Comparison of ENCODE assay signal across 8 mouse cellular contexts in genomic region chr4:138793276-138793675, GRCm38 (mm10). TPM values are rescaled to one million over a fixed set of nuclear protein-coding genes. Genes with fewer than 3 reads are reported as not detected.
DNase-seq lines count a peak whose midpoint lies in the region; ATAC-seq lines count a peak whose summit lies in the region.
"Had no signal": no experiment of that assay in that cellular context is flagged by ENCODE, and none has a peak within 500 bp of the region (broad histone marks: within the 10 kb centered on the region; RNA-seq: fewer than 3 reads in every experiment).

No protein-coding gene starts in this region.

- no peak overlapping the region for H3K4me2 ChIP-seq in limb, embryonic 11.5 days (ENCODE audit: low read depth, severe bottlenecking)
- no peak overlapping the region for H3K4me2 ChIP-seq in intestine, embryonic 16.5 days (ENCODE audit: low read depth, low read length)
- H3K4me2 ChIP-seq in lung, embryonic 16.5 days (ENCODE audit: low read depth, low read length): no peak overlapping the region
- H3K4me2 ChIP-seq: lung, embryonic 15.5 days had no signal

- no peaks in the 10 kb centered on the region for H3K36me3 ChIP-seq in limb, embryonic 11.5 days (ENCODE audit: control insufficient read depth, insufficient read depth, low read length)
- H3K36me3 ChIP-seq in limb, embryonic 10.5 days: no peaks in the 10 kb centered on the region
- no peaks in the 10 kb centered on the region for H3K36me3 ChIP-seq in intestine, embryonic 16.5 days (ENCODE audit: control insufficient read depth, insufficient read depth, low read length)
- no peaks in the 10 kb centered on the region for H3K36me3 ChIP-seq in lung, embryonic 16.5 days (ENCODE audit: control insufficient read depth, insufficient read depth, low read length)
- H3K36me3 ChIP-seq: lung, embryonic 15.5 days had no signal

- no peak for ATAC-seq in limb, embryonic 11.5 days (ENCODE audit: insufficient number of reproducible peaks, low FRiP score, low TSS enrichment, low read depth)
- ATAC-seq in intestine, embryonic 16.5 days: peak; percentile 27; the same call in 1 of the 2 replicates
- peak; percentile 34; the same call in 1 of the 2 replicates for ATAC-seq in lung, embryonic 16.5 days (ENCODE audit: low read depth)

- no peaks in the 10 kb centered on the region for H3K4me1 ChIP-seq in limb, embryonic 11.5 days (ENCODE audit: control insufficient read depth, insufficient read depth, low read length)
- peaks cover 9% of the 10 kb centered on the region for H3K4me1 ChIP-seq in limb, embryonic 10.5 days
- peaks cover 15% of the 10 kb centered on the region for H3K4me1 ChIP-seq in intestine, embryonic 16.5 days (ENCODE audit: control insufficient read depth, insufficient read depth, low read length)
- H3K4me1 ChIP-seq in lung, embryonic 16.5 days (replicated peaks; ENCODE audit: control insufficient read depth, insufficient read depth, low read length): peaks cover 8% of the 10 kb centered on the region; the same call in 1 of the 2 replicates

- WGBS in limb, embryonic 11.5 days: 63% methylated on average over 2 of the region's 2 CpGs
- WGBS in limb, embryonic 10.5 days: 73% methylated on average over 2 of the region's 2 CpGs
- WGBS in intestine, embryonic 16.5 days: 56% methylated on average over 2 of the region's 2 CpGs
- WGBS in lung, embryonic 16.5 days: 44% methylated on average over 2 of the region's 2 CpGs

- H3K9ac ChIP-seq in limb, embryonic 11.5 days (ENCODE audit: low read length): no peak overlapping the region
- H3K9ac ChIP-seq in intestine, embryonic 16.5 days (ENCODE audit: low read depth, low read length): no peak overlapping the region
- no peak overlapping the region for H3K9ac ChIP-seq in lung, embryonic 16.5 days (ENCODE audit: low read length)
- H3K9ac ChIP-seq: lung, embryonic 15.5 days had no signal

- H3K4me3 ChIP-seq in limb, embryonic 11.5 days (ENCODE audit: low read depth, low read length): no peak overlapping the region
- no peak overlapping the region for H3K4me3 ChIP-seq in limb, embryonic 10.5 days
- H3K4me3 ChIP-seq in intestine, embryonic 16.5 days (ENCODE audit: low read length): no peak overlapping the region
- H3K4me3 ChIP-seq in lung, embryonic 16.5 days (ENCODE audit: low read length): no peak overlapping the region
- H3K4me3 ChIP-seq: lung, embryonic 15.5 days had no signal

- H3K9me3 ChIP-seq in limb, embryonic 11.5 days (ENCODE audit: control insufficient read depth, low read length): no peaks in the 10 kb centered on the region
- H3K9me3 ChIP-seq in limb, embryonic 10.5 days (replicated peaks): no peaks in the 10 kb centered on the region
- no peaks in the 10 kb centered on the region for H3K9me3 ChIP-seq in intestine, embryonic 16.5 days (ENCODE audit: control insufficient read depth, low read length)
- H3K9me3 ChIP-seq in lung, embryonic 16.5 days (ENCODE audit: control insufficient read depth, low read length): no peaks in the 10 kb centered on the region
- H3K9me3 ChIP-seq: lung, embryonic 15.5 days had no signal

- DNase-seq in limb, embryonic 11.5 days (ENCODE audit: low spot score): peak; percentile 36
- DNase-seq in limb, embryonic 10.5 days (ENCODE audit: low spot score): no peak
- DNase-seq in adrenal gland, postnatal 10 days: peak; percentile 63
- DNase-seq in embryo, embryonic 10 days (ENCODE audit: low spot score): peak; percentile 54
- peak; percentile 27 to 39 for DNase-seq in thymus, postnatal 36 days

- no peaks in the 10 kb centered on the region for H3K27me3 ChIP-seq in limb, embryonic 11.5 days (ENCODE audit: control insufficient read depth, insufficient read depth, low read length)
- H3K27me3 ChIP-seq in limb, embryonic 10.5 days (ENCODE audit: low read depth, poor library complexity, severe bottlenecking): no peaks in the 10 kb centered on the region
- H3K27me3 ChIP-seq in intestine, embryonic 16.5 days (replicated peaks; ENCODE audit: control insufficient read depth, insufficient read depth, low read length): no peaks in the 10 kb centered on the region
- no peaks in the 10 kb centered on the region for H3K27me3 ChIP-seq in lung, embryonic 16.5 days (ENCODE audit: control insufficient read depth, insufficient read depth, low read depth, low read length)
- H3K27me3 ChIP-seq: lung, embryonic 15.5 days had no signal

- H3K27ac ChIP-seq in limb, embryonic 11.5 days (replicated peaks; ENCODE audit: low read depth, low read length): no peak overlapping the region
- H3K27ac ChIP-seq in limb, embryonic 10.5 days: no peak overlapping the region
- H3K27ac ChIP-seq in intestine, embryonic 16.5 days (ENCODE audit: low read length): no peak overlapping the region
- H3K27ac ChIP-seq in lung, embryonic 16.5 days (ENCODE audit: low read length): no peak overlapping the region
- H3K27ac ChIP-seq: lung, embryonic 15.5 days had no signal

RNA-seq across cellular contexts. Expression of gene Pla2g2d, which starts 17.7 kb away (rescaled TPM):
- polyA plus RNA-seq in limb, embryonic 11.5 days (2014; fragmentation: Nextera tagmentation; extraction: Ambion mirVana): not detected in 2 replicates
- not detected in 2 replicates for polyA plus RNA-seq in limb, embryonic 10.5 days (2016; fragmentation: Nextera tagmentation; extraction: Ambion mirVana)
- total RNA-seq in adrenal gland, postnatal 10 days (2021): 1 to 10 TPM; 2.9 to 3.7 TPM
- 0.44 and 0.75 TPM in 2 replicates for polyA plus RNA-seq in intestine, embryonic 16.5 days (2015; fragmentation: Nextera tagmentation; extraction: Ambion mirVana)
- not detected in 2 replicates for polyA plus RNA-seq in lung, embryonic 16.5 days (2015; fragmentation: Nextera tagmentation; extraction: Ambion mirVana)
- polyA plus RNA-seq: lung, embryonic 15.5 days had no signal

RNA-seq across cellular contexts. Expression of gene Pla2g2f, which starts 35.9 kb away (rescaled TPM):
- polyA plus RNA-seq in limb, embryonic 11.5 days (2014; fragmentation: Nextera tagmentation; extraction: Ambion mirVana): 0.09 and 0.14 TPM in 2 replicates
- polyA plus RNA-seq in limb, embryonic 10.5 days (2016; fragmentation: Nextera tagmentation; extraction: Ambion mirVana): 0.09 TPM in 1 of 2 replicates, not detected in the other
- 1 to 10 TPM; 8.9 to 9.0 TPM for total RNA-seq in adrenal gland, postnatal 10 days (2021)
- 2.3 and 2.7 TPM in 2 replicates for polyA plus RNA-seq in intestine, embryonic 16.5 days (2015; fragmentation: Nextera tagmentation; extraction: Ambion mirVana)
- polyA plus RNA-seq in lung, embryonic 16.5 days (2015; fragmentation: Nextera tagmentation; extraction: Ambion mirVana): not detected in 2 replicates
- polyA plus RNA-seq: lung, embryonic 15.5 days had no signal

RNA-seq across cellular contexts. Expression of gene Ubxn10, which starts 56.3 kb away (rescaled TPM):
- 1.9 and 2.3 TPM in 2 replicates for polyA plus RNA-seq in limb, embryonic 11.5 days (2014; fragmentation: Nextera tagmentation; extraction: Ambion mirVana)
- 1.2 and 1.3 TPM in 2 replicates for polyA plus RNA-seq in limb, embryonic 10.5 days (2016; fragmentation: Nextera tagmentation; extraction: Ambion mirVana)
- total RNA-seq in adrenal gland, postnatal 10 days (2021): under 1 TPM; 0.72 to 0.76 TPM
- polyA plus RNA-seq in intestine, embryonic 16.5 days (2015; fragmentation: Nextera tagmentation; extraction: Ambion mirVana): 1.3 and 1.5 TPM in 2 replicates
- 6.6 and 8.3 TPM in 2 replicates for polyA plus RNA-seq in lung, embryonic 16.5 days (2015; fragmentation: Nextera tagmentation; extraction: Ambion mirVana)
